Mouse (Mus musculus): Measurements from ENCODE around the gene Nfs1. TPM values are rescaled to one million over a fixed set of nuclear protein-coding genes. Genes with fewer than 3 reads are reported as not detected.
A peak's percentile ranks its signal among the peaks of the same experiment; 100 is the strongest.
"Not testable (repeated sequence)": the region's sequence is repeated elsewhere in the genome, so short reads cannot be mapped to it uniquely, and the experiment has no call there.

The Nfs1 gene
- polyA plus RNA-seq (2016; fragmentation: Nextera tagmentation; extraction: Ambion mirVana): 29.2 and 29.7 TPM in 2 replicates

GRCm38 (mm10) chr2:156143953-156144724 is at the start of gene Nfs1, which contains the start of gene Romo1:
Gene Nfs1, minus strand, starts transcription at chr2:156144186.
Gene Romo1, plus strand, starts transcription at chr2:156144039.
- Histone ChIP-seq H3K9me3 (replicated peaks) (no peaks in the 10 kb centered on the region), H3K9ac (peak within 1 kb of the TSS; percentile 87), H3K4me3 (peak within 1 kb of the TSS; percentile 83), H3K4me1 (peaks cover 12% of the 10 kb centered on the region), H3K36me3 (peaks cover 32% of the 10 kb centered on the region), H3K27ac (peak within 1 kb of the TSS; percentile 96), H3K4me2 (replicated peaks) (peak within 1 kb of the TSS; percentile 64), H3K27me3 (no peaks in the 10 kb centered on the region)
- under 1% methylated on average over 69 of the region's 70 CpGs for WGBS
- peak; percentile 98 for ATAC-seq (ENCODE audit: low FRiP score)

GRCm38 (mm10) chr2:156193066-156193862 is 49.3 kb upstream of the Nfs1 start:
- ATAC-seq (ENCODE audit: low FRiP score): no peak
- Histone ChIP-seq H3K9me3 (replicated peaks) (no peaks in the 10 kb centered on the region), H3K27me3 (no peaks in the 10 kb centered on the region), H3K4me2 (replicated peaks) (no peak overlapping the region), H3K27ac (no peak overlapping the region), H3K36me3 (no peaks in the 10 kb centered on the region), H3K9ac (no peak overlapping the region), H3K4me3 (no peak overlapping the region), H3K4me1 (peaks cover 15% of the 10 kb centered on the region)
- WGBS: 73% methylated on average over 3 of the region's 3 CpGs

- H3K36me3 ChIP-seq: no peaks in the 10 kb centered on the region
- H3K27me3 ChIP-seq: no peaks in the 10 kb centered on the region
- H3K4me2 ChIP-seq (replicated peaks): no peak overlapping the region
- H3K4me3 ChIP-seq: no peak overlapping the region
- 73% methylated on average over 2 of the region's 2 CpGs for WGBS
- ATAC-seq (ENCODE audit: low FRiP score): no peak
- no peak overlapping the region for H3K9ac ChIP-seq
- H3K9me3 ChIP-seq (replicated peaks): no peaks in the 10 kb centered on the region
- H3K27ac ChIP-seq: no peak overlapping the region
- peaks cover 5% of the 10 kb centered on the region; the same call in 1 of the 2 replicates for H3K4me1 ChIP-seq
Observed at GRCm38 (mm10) chr2:156192068-156192467, 48.1 kb upstream of the Nfs1 start.

GRCm38 (mm10) chr2:156191540-156191939 is 47.6 kb upstream of the Nfs1 start:
- Histone ChIP-seq H3K9ac (no peak overlapping the region), H3K36me3 (no peaks in the 10 kb centered on the region), H3K27me3 (no peaks in the 10 kb centered on the region), H3K27ac (no peak overlapping the region), H3K9me3 (replicated peaks) (no peaks in the 10 kb centered on the region), H3K4me1 (peaks cover 5% of the 10 kb centered on the region; the same call in 1 of the 2 replicates), H3K4me2 (replicated peaks) (no peak overlapping the region), H3K4me3 (no peak overlapping the region)
- no peak for ATAC-seq (ENCODE audit: low FRiP score)
- 95% methylated on average over 2 of the region's 2 CpGs for WGBS

- H3K9ac ChIP-seq: no peak overlapping the region
- WGBS: 85% methylated on average over 14 of the region's 14 CpGs
- H3K4me3 ChIP-seq: no peak overlapping the region
- no peaks in the 10 kb centered on the region for H3K4me1 ChIP-seq
- H3K4me2 ChIP-seq (replicated peaks): no peak overlapping the region
- H3K27ac ChIP-seq: no peak overlapping the region
- H3K27me3 ChIP-seq: no peaks in the 10 kb centered on the region
- no peaks in the 10 kb centered on the region for H3K9me3 ChIP-seq (replicated peaks)
- no peaks in the 10 kb centered on the region for H3K36me3 ChIP-seq
- ATAC-seq (ENCODE audit: low FRiP score): no peak
Observed at GRCm38 (mm10) chr2:156190004-156190896, 46.3 kb upstream of the Nfs1 start.

- not testable (repeated sequence) for ATAC-seq (ENCODE audit: low FRiP score); H3K4me1 ChIP-seq; H3K36me3 ChIP-seq; H3K27me3 ChIP-seq; H3K4me2 ChIP-seq (replicated peaks); H3K4me3 ChIP-seq; H3K27ac ChIP-seq; H3K9ac ChIP-seq; H3K9me3 ChIP-seq (replicated peaks)
- 89% methylated on average over 7 of the region's 7 CpGs for WGBS
Observed at GRCm38 (mm10) chr2:156189241-156189640, 45.3 kb upstream of the Nfs1 start.

- peaks cover 21% of the 10 kb centered on the region for H3K4me1 ChIP-seq
- H3K9ac ChIP-seq: no peak overlapping the region
- H3K27ac ChIP-seq: no peak overlapping the region
- H3K9me3 ChIP-seq (replicated peaks): no peaks in the 10 kb centered on the region
- no peak overlapping the region for H3K4me3 ChIP-seq
- ATAC-seq (ENCODE audit: low FRiP score): no peak
- H3K27me3 ChIP-seq: no peaks in the 10 kb centered on the region
- 74% methylated on average over 2 of the region's 2 CpGs for WGBS
- H3K36me3 ChIP-seq: peaks cover 14% of the 10 kb centered on the region
- H3K4me2 ChIP-seq (replicated peaks): no peak overlapping the region
Observed at GRCm38 (mm10) chr2:156181592-156181991, 37.6 kb upstream of the Nfs1 start.

GRCm38 (mm10) chr2:156180824-156181590 is 37.0 kb upstream of the Nfs1 start:
- H3K9ac ChIP-seq: peak overlapping the region; percentile 76
- 19% methylated on average over 8 of the region's 8 CpGs for WGBS
- H3K36me3 ChIP-seq: peaks cover 14% of the 10 kb centered on the region
- ATAC-seq (ENCODE audit: low FRiP score): no peak
- H3K4me1 ChIP-seq: peaks cover 21% of the 10 kb centered on the region
- H3K9me3 ChIP-seq (replicated peaks): no peaks in the 10 kb centered on the region
- peak overlapping the region; percentile 83 for H3K4me3 ChIP-seq
- H3K27ac ChIP-seq: peak overlapping the region; percentile 98
- no peaks in the 10 kb centered on the region for H3K27me3 ChIP-seq
- H3K4me2 ChIP-seq (replicated peaks): peak overlapping the region; percentile 61

- WGBS: 0% methylated on average over 47 of the region's 47 CpGs
- peaks cover 17% of the 10 kb centered on the region for H3K36me3 ChIP-seq
- H3K4me1 ChIP-seq: peaks cover 21% of the 10 kb centered on the region
- H3K4me2 ChIP-seq (replicated peaks): peak within 1 kb of the TSS; percentile 84
- H3K9ac ChIP-seq: peak within 1 kb of the TSS; percentile 100
- no peaks in the 10 kb centered on the region for H3K27me3 ChIP-seq
- ATAC-seq (ENCODE audit: low FRiP score): peak; percentile 97
- peak within 1 kb of the TSS; percentile 83 for H3K4me3 ChIP-seq
- H3K9me3 ChIP-seq (replicated peaks): no peaks in the 10 kb centered on the region
- peak within 1 kb of the TSS; percentile 98 for H3K27ac ChIP-seq
Observed at GRCm38 (mm10) chr2:156180094-156180821, 36.3 kb upstream of the Nfs1 start, which contains the start of gene Rbm39. Gene Rbm39, minus strand, starts transcription at chr2:156180238.

- H3K9ac ChIP-seq: peak overlapping the region; percentile 100
- no peak; the same call in 1 of the 2 replicates for ATAC-seq (ENCODE audit: low FRiP score)
- H3K4me3 ChIP-seq: peak overlapping the region; percentile 83
- peaks cover 18% of the 10 kb centered on the region for H3K36me3 ChIP-seq
- H3K4me1 ChIP-seq: peaks cover 21% of the 10 kb centered on the region
- H3K4me2 ChIP-seq (replicated peaks): no peak overlapping the region
- no peaks in the 10 kb centered on the region for H3K9me3 ChIP-seq (replicated peaks)
- H3K27me3 ChIP-seq: no peaks in the 10 kb centered on the region
- peak overlapping the region; percentile 98 for H3K27ac ChIP-seq
- WGBS: 1% methylated on average over 40 of the region's 41 CpGs
Observed at GRCm38 (mm10) chr2:156179796-156180093, 35.8 kb upstream of the Nfs1 start.
